Mouse (Mus musculus) lung, adult 2 months (tissue): ENCODE measurements at regions not wholly inside any gene's neighbourhood (a gene's known extent, or its start where the extent isn't known, plus 50 kb on each side); places are given as distances from the start of the nearest gene placed in this dataset.

Source experiments
- CTCF ChIP-seq: fragments of 200-500 bp; IDR thresholded peaks from 2 replicates; pipeline ENCODE4 v1.5.1; 2011; ENCODE audit warnings: mild to moderate bottlenecking, low read length, control low read depth; ENCODE audit not compliant: insufficient read depth
- POLR2A ChIP-seq: fragments of 200-500 bp; IDR thresholded peaks from 2 replicates; pipeline ENCODE4 v1.6.1; 2011; ENCODE audit warnings: low read depth, mild to moderate bottlenecking, control low read depth, low read length, borderline replicate concordance; ENCODE audit errors: extremely low read depth

- TF ChIP-seq CTCF (no peak), POLR2A (no peak)
Measured at GRCm38 (mm10) chr4:39791096-39791495, 341.0 kb downstream of the 1700009N14Rik start.
